Mouse (Mus musculus) stomach, postnatal 0 days (tissue): ENCODE results near the gene Vps4b. TPM values are rescaled to one million over a fixed set of nuclear protein-coding genes. Genes with fewer than 3 reads are reported as not detected.
"Not testable (repeated sequence)": the region's sequence is repeated elsewhere in the genome, so short reads cannot be mapped to it uniquely, and the experiment has no call there.

ENCODE experiments used
- ATAC-seq: fragments of 200-750 bp; cut with Nextera tagmentation; 2 replicates; pipeline ENCODE4 v1.8.0; 2017; ENCODE audit not compliant: low FRiP score, low TSS enrichment
- DNase-seq: peaks from one replicate; pipeline ENCODE4 v3.0.0-alpha.2; 2016; ENCODE audit warnings: low spot score
- H3K27ac ChIP-seq: fragments of 300-500 bp; sonication (generic); replicated peaks from 2 replicates; pipeline ENCODE4 v1.5.1; 2014; ENCODE audit warnings: mild to moderate bottlenecking, control low read depth
- H3K27me3 ChIP-seq: fragments of 300-500 bp; sonication (generic); 2 replicates; pipeline ENCODE4 v1.6.1; 2014; ENCODE audit warnings: low read length; ENCODE audit not compliant: control insufficient read depth, insufficient read depth
- H3K36me3 ChIP-seq: fragments of 300-500 bp; sonication (generic); 2 replicates; pipeline ENCODE4 v1.6.1; 2014; ENCODE audit warnings: low read length, mixed read lengths; ENCODE audit not compliant: control insufficient read depth, insufficient read depth
- H3K4me1 ChIP-seq: fragments of 300-500 bp; sonication (generic); replicated peaks from 2 replicates; pipeline ENCODE4 v1.6.1; 2014; ENCODE audit warnings: antibody characterized with exemption; ENCODE audit not compliant: control insufficient read depth, insufficient read depth
- H3K4me2 ChIP-seq: fragments of 300-500 bp; sonication (generic); replicated peaks from 2 replicates; pipeline ENCODE4 v1.6.1; 2014; ENCODE audit warnings: low read depth, mild to moderate bottlenecking, control low read depth, moderate library complexity
- H3K4me3 ChIP-seq: fragments of 300-500 bp; sonication (generic); 2 replicates; pipeline ENCODE4 v1.5.1; 2014; ENCODE audit warnings: low read depth, low read length, control low read depth
- H3K9ac ChIP-seq: fragments of 300-500 bp; sonication (generic); 2 replicates; pipeline ENCODE4 v1.6.1; 2014; ENCODE audit warnings: mild to moderate bottlenecking, low read length, control low read depth, mixed read lengths
- H3K9me3 ChIP-seq: fragments of 300-500 bp; sonication (generic); 2 replicates; pipeline ENCODE4 v1.6.1; 2016; ENCODE audit warnings: low read length; ENCODE audit not compliant: control insufficient read depth
- CTCF ChIP-seq: IDR thresholded peaks from 2 replicates; pipeline ENCODE4 v1.5.1; 2016; ENCODE audit warnings: antibody characterized with exemption, low read depth, mild to moderate bottlenecking, moderate library complexity
- EP300 ChIP-seq: optimal IDR thresholded peaks from 2 replicates; pipeline ENCODE3; 2016; ENCODE audit warnings: antibody characterized with exemption
- WGBS: fragments of 180-500 bp; shearing (Covaris S2); extraction: QIAGEN DNeasy Blood & Tissue Kit; methylation state at CpG from one replicate; pipeline ENCODE4 v1.1.7; 2014; 5-methylcytosine and 5-hydroxymethylcytosine counted together
- polyA plus RNA-seq: library from polyadenylated mRNA; unstranded; fragments of >200 nt; fragmentation: Nextera tagmentation; extraction: Ambion mirVana; gene quantifications from 2 replicates; pipeline ENCODE4 v1.2.1, GENCODE M21; 2015

Vps4b gene
- polyA plus RNA-seq, 1 experiment from 2014 or later, result 67.6 TPM

DNA sequence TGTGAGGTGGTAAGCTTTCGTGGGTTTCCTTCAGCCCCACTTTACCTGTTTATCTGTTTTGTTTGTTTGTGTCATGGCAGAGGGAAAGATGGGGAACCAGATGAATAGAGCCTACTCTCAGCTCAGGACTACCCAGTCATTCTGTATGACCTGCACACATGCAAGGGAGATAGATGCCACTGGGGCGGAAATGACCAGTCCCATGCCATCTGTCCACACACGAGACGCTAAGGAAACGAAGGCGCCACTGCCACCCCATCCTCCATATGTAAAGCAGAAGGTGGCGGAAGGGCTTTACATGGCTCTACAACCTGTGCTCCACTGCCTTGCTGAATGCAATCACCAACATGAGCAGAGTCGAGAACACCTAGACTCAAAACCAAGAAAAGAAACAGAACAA lies 60.3 kb downstream of the Vps4b start:
- no peak overlapping the region for H3K4me3 ChIP-seq
- DNase-seq, result no peak
- ATAC-seq, result no peak
- no peak overlapping the region for H3K27ac ChIP-seq
- no peak for TF ChIP-seq CTCF
- no peak for TF ChIP-seq EP300
- no peaks in the 10 kb centered on the region for H3K36me3 ChIP-seq
- H3K9ac ChIP-seq, result no peak overlapping the region
- H3K4me2 ChIP-seq, result no peak overlapping the region
- 92% methylated on average over 8 of the region's 8 CpGs for WGBS
- H3K9me3 ChIP-seq, result no peaks in the 10 kb centered on the region
- H3K27me3 ChIP-seq, result no peaks in the 10 kb centered on the region
- no peaks in the 10 kb centered on the region for H3K4me1 ChIP-seq

DNA sequence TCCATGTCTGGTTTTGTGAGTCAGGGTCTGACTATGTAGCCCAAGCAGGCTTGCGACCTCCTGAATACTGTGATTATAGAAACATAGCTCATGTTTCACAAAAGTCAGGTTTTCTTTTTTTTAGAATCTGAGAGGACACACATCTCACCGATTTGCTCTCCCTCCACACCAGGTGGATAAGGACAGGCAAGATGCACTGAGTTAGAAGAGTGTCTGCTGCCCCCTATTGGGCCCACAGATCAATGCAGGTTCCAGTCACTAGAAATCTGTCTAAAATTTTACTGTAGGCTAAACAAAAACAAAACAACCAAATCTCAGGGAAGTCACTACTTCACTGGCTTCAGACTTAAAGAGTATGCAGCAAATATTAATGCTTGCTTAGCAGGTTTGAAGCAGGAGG lies 60.9 kb downstream of the Vps4b start:
- TF ChIP-seq EP300 (no peak), CTCF (peak; percentile 80)
- no peak overlapping the region for H3K27ac ChIP-seq
- H3K27me3 ChIP-seq, result no peaks in the 10 kb centered on the region
- no peak overlapping the region for H3K4me3 ChIP-seq
- WGBS, result 41% methylated on average over 2 of the region's 2 CpGs
- no peaks in the 10 kb centered on the region for H3K4me1 ChIP-seq
- no peaks in the 10 kb centered on the region for H3K36me3 ChIP-seq
- DNase-seq, result peak; percentile 45
- ATAC-seq, result no peak
- H3K9ac ChIP-seq, result no peak overlapping the region
- no peaks in the 10 kb centered on the region for H3K9me3 ChIP-seq
- H3K4me2 ChIP-seq, result no peak overlapping the region

DNA sequence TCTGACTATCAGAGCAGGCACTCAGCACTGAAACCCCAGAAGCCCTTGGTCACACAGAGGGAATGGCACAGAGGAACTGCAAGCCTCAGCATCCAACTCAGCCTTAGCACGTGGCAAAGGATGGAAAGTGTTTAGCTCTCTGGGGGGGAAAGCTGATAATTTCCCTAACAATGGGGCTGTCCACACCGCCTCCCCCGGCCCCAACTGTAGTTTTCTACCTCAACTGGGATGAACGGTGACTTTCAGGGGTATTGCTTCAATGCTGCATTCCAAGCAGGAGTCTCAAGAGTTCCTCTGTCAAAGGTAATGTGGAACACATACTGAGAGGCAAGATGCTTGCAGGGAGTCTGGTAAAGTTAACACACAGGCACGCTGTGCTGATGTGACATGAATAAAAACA lies 74.5 kb downstream of the Vps4b start:
- H3K9me3 ChIP-seq, result no peaks in the 10 kb centered on the region
- no peaks in the 10 kb centered on the region for H3K4me1 ChIP-seq
- WGBS, result 61% methylated on average over 5 of the region's 5 CpGs
- no peaks in the 10 kb centered on the region; the same call in 1 of the 2 replicates for H3K36me3 ChIP-seq
- H3K4me3 ChIP-seq, result no peak overlapping the region
- TF ChIP-seq CTCF, result no peak
- no peak overlapping the region for H3K27ac ChIP-seq
- DNase-seq (no peak), ATAC-seq (no peak)
- H3K9ac ChIP-seq, result no peak overlapping the region
- no peaks in the 10 kb centered on the region for H3K27me3 ChIP-seq
- no peak overlapping the region for H3K4me2 ChIP-seq

DNA sequence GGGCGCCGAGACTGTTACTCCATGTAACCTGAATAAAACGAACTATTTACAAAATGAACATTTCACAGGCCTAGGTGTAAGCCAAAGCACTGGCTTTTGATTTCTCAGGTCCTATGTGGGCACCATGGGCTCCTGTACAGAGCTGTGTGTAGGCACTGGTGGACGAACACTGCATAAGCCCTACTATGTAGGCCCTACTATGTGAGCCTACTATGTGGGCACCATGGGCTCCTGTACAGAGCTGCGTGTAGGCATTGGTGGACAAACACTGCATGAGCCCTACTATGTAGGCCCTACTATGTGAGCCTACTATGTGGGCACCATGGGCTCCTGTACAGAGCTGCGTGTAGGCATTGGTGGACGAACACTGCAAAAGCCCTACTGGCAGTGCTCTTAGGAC lies 78.8 kb downstream of the Vps4b start:
- H3K4me1 ChIP-seq, H3K36me3 ChIP-seq, H3K4me2 ChIP-seq, ATAC-seq, H3K9ac ChIP-seq, H3K27ac ChIP-seq, H3K4me3 ChIP-seq, H3K9me3 ChIP-seq, DNase-seq, H3K27me3 ChIP-seq: not testable (repeated sequence)
- 64% methylated on average over 7 of the region's 7 CpGs for whole genome bisulfite sequencing

DNA sequence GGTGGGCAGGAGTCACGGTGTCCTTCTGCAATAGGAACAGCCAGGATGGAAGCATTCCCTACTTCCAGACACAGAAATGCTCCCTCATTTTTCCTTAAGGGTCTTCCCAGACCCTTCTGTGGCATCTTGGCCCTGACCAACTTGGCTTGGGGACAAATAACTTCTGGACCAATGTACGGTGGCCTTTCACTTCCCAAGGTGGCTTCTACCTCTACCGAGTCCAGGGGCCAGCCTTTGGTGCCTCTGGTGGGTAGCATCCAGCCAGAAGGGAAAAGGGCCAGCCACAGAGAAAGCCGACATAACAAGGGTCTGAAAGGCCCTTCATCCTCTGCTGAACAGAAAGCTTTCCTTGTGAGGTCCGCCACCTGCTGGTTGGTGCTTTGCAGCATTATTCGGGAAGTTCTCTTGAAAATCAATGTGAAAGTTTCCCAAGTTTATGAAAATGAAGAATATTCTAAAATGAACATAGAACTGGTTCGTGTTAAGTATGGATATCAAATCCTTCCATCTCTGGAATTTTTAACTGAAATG lies 79.4 kb downstream of the Vps4b start:
- TF ChIP-seq CTCF (peak; percentile 97), EP300 (no peak)

DNA sequence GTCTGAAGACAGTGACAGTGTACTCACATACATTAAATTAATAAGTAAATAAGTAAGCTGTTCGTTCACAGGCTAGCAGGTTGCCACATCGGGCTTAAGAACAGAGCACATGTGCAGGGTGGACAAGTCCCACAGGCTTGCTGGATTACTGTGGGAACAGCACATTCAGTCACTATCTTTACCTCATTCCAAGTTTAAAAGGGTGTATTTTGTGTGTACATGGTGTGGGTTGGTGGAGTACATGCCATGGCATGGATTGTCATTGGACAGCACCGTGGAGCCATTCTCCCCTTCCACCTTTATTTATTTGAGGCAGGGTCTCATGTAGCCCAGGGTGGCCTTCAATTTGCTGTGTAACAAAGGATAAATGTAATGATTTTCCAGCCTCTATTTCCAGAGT lies 80.4 kb downstream of the Vps4b start:
- Histone ChIP-seq H3K4me1 (no peaks in the 10 kb centered on the region), H3K27ac (no peak overlapping the region), H3K4me3 (no peak overlapping the region), H3K36me3 (no peaks in the 10 kb centered on the region), H3K4me2 (no peak overlapping the region), H3K9me3 (no peaks in the 10 kb centered on the region), H3K27me3 (no peaks in the 10 kb centered on the region), H3K9ac (no peak overlapping the region)
- DNase-seq (no peak), ATAC-seq (no peak)
- TF ChIP-seq EP300 (no peak), CTCF (no peak)
- WGBS, result 84% methylated on average over 3 of the region's 3 CpGs

More for the DNA sequence above, 79.4 kb downstream of the Vps4b start:
- H3K4me2 ChIP-seq, result no peak overlapping the region
- H3K4me1 ChIP-seq, result no peaks in the 10 kb centered on the region
- H3K9ac ChIP-seq, result no peak overlapping the region
- no peak overlapping the region for H3K4me3 ChIP-seq
- no peak overlapping the region for H3K27ac ChIP-seq
- no peaks in the 10 kb centered on the region for H3K36me3 ChIP-seq
- H3K9me3 ChIP-seq, result no peaks in the 10 kb centered on the region
- ATAC-seq, result no peak
- DNase-seq, result peak; percentile 77
- 25% methylated on average over 7 of the region's 7 CpGs for WGBS
- no peaks in the 10 kb centered on the region for H3K27me3 ChIP-seq
